Mouse (Mus musculus): ENCODE results near the gene Kcnk7. TPM values are rescaled to one million over a fixed set of nuclear protein-coding genes. Genes with fewer than 3 reads are reported as not detected.

Gene Kcnk7
- polyA plus RNA-seq, 1 experiment from 2014 or later, result 0.19 TPM

DNA sequence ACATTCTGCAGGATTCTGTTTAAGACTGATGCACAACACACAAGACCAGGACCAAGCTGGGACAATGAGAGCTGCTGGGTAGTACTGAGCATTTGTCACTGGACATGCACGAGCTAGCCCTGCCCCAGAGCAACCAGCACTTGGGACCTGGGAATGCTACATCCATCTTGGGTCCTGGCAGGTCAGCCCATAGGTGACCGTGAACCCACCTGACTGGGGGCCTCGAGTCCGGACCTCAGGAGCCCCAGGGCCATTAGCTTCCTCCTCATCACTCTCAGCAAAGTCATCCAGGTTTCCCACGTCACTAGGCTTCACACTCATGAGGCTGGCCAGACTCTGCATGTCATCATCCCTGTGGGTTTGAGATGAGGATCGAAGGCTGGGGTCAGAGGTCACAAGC is 17.1 kb downstream of the Kcnk7 start:
- H3K9me3 ChIP-seq, result no peaks in the 10 kb centered on the region
- peaks cover 38% of the 10 kb centered on the region for H3K4me1 ChIP-seq
- H3K27ac ChIP-seq (replicated peaks), result no peak overlapping the region
- WGBS, result 91% methylated on average over 6 of the region's 6 CpGs
- no peak for DNase-seq (ENCODE audit: low spot score)
- H3K36me3 ChIP-seq (replicated peaks), result peaks cover 95% of the 10 kb centered on the region
- H3K27me3 ChIP-seq (replicated peaks; ENCODE audit: low read depth, poor library complexity, severe bottlenecking), result peaks cover 12% of the 10 kb centered on the region
- no peak overlapping the region for H3K4me3 ChIP-seq

DNA sequence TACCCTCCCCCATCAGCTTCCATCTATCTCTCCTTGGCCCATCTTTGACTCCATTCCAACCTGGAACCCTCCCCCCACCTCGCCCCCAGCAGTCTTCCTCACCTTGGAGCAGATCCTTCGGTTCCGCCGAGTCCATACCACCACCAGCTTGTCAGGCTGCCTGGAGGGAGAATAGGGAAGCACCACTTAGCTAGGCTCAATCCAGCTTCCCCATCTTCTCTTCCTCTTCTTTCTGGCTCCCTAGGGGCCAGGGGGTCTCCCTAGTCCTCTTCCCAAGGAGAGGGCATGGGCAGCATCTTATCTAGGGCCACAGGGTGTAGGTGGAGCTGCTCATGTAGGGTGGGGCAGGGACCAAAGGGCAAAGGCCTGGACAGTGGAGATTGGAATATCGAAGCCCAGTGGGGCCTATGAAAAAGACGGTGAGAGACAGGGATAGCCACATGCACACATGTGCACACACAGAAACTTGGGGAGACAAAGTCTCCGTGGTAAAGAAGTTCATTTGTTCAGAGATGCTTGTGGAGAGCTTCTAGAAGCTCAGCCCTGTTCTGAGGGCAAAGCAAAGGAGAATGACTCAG is 18.8 kb downstream of the Kcnk7 start:
- peak overlapping the region; percentile 16; the same call in 1 of the 2 replicates for H3K4me3 ChIP-seq
- H3K9me3 ChIP-seq, result no peaks in the 10 kb centered on the region
- peaks cover 42% of the 10 kb centered on the region for H3K4me1 ChIP-seq
- peaks cover 8% of the 10 kb centered on the region for H3K27me3 ChIP-seq (replicated peaks; ENCODE audit: low read depth, poor library complexity, severe bottlenecking)
- WGBS, result 90% methylated on average over 7 of the region's 7 CpGs
- no peak for DNase-seq (ENCODE audit: low spot score)
- H3K36me3 ChIP-seq (replicated peaks), result peaks cover 91% of the 10 kb centered on the region
- H3K27ac ChIP-seq (replicated peaks), result no peak overlapping the region

DNA sequence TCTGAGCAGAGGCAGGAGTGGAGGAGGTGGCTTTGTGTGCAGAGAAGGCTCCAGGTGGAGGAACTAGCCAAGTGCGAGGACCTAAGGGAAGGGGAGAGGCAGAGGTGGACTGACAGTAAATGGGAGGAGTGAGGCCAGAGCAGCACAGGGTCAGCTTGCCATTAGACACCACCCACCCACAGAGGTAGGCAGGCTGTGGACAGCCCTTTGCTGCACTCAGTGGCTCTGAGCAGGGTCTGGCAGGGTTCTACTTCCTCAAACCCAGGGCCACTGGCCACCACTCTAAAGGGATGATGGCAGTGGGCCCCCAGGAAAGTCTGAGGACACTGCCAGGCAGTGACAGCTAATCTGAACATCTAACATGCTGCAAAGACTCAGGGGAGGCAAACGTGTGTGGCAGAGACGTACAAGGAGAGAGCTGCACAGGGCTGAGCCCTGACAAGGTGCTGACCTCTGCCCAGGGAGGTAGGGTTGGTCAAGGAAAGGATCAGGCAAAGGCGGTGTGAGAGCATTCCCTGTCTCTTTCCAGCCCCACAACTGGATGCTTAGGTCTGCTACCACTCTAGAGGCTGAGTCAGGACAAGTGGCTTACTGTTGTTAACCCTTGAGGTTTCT is 19.9 kb downstream of the Kcnk7 start:
- H3K36me3 ChIP-seq (replicated peaks), result peaks cover 80% of the 10 kb centered on the region
- H3K9me3 ChIP-seq, result no peaks in the 10 kb centered on the region
- peaks cover 8% of the 10 kb centered on the region for H3K27me3 ChIP-seq (replicated peaks; ENCODE audit: low read depth, poor library complexity, severe bottlenecking)
- H3K4me1 ChIP-seq, result peaks cover 51% of the 10 kb centered on the region
- H3K4me3 ChIP-seq, result peak overlapping the region; percentile 97; the same call in 1 of the 2 replicates
- peak overlapping the region; percentile 75 for H3K27ac ChIP-seq (replicated peaks)
- WGBS, result 73% methylated on average over 4 of the region's 4 CpGs
- DNase-seq (ENCODE audit: low spot score), result no peak

DNA sequence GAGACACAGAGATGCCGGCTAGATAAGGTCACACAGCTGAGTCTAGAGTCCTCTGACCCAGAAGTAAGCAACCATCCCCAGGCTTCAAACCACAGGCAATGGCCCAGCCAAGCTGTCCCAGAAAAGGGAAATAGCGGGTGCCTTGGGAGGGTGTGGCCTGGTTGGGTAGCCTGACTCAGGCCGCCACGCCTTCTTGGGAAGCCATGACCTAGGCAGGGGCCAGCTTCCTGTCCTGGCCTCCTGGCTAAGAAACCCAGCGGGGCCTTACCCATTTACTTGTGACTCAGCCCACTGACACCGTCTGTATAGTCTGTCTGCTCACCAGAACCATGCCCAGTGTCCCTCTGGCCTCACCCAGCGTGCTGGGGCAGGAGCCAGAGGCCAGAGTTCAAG is 20.4 kb downstream of the Kcnk7 start:
- peaks cover 75% of the 10 kb centered on the region for H3K36me3 ChIP-seq (replicated peaks)
- H3K27me3 ChIP-seq (replicated peaks; ENCODE audit: low read depth, poor library complexity, severe bottlenecking), result peaks cover 8% of the 10 kb centered on the region
- peak overlapping the region; percentile 97 for H3K4me3 ChIP-seq
- 76% methylated on average over 7 of the region's 7 CpGs for WGBS
- H3K27ac ChIP-seq (replicated peaks), result peak overlapping the region; percentile 75; the same call in 1 of the 2 replicates
- no peaks in the 10 kb centered on the region for H3K9me3 ChIP-seq
- peaks cover 52% of the 10 kb centered on the region for H3K4me1 ChIP-seq
- no peak for DNase-seq (ENCODE audit: low spot score)

DNA sequence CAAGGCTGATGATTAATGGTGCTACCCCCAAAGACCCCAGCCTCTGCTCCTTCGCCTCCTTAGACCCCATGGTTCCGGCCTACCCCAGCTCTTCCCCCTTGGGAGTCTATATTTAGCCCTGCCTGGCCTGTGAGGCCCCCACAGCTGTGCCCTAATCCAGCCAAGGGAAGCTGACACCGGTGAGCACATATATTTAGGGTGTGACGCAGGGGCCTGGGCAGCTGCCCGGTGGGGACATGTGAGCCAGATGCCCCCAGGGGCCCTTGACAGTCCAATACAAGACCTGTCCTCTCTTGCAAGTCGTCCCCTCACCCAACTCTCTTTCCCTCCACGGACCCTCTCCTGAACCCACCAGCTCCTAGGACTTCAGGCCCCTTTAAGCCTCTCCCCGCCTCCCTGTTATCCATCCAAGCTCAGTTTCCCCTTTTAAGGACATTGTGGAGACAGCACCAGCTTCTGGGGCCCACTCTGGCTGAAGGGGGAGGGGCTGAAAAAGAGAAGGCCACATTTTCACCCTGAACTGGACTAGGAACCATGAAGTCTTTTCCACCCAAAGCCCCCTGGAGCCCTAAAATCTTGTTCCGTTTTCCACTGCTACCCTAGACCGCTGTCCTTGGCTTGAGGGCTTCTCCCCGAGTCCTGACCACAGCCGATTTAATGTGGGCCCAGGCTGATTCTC is 21.0 kb downstream of the Kcnk7 start:
- H3K4me3 ChIP-seq, result peak overlapping the region; percentile 97
- DNase-seq (ENCODE audit: low spot score), result no peak
- H3K36me3 ChIP-seq (replicated peaks), result peaks cover 70% of the 10 kb centered on the region
- H3K4me1 ChIP-seq, result peaks cover 58% of the 10 kb centered on the region
- 81% methylated on average over 12 of the region's 12 CpGs for WGBS
- peaks cover 8% of the 10 kb centered on the region for H3K27me3 ChIP-seq (replicated peaks; ENCODE audit: low read depth, poor library complexity, severe bottlenecking)
- H3K9me3 ChIP-seq, result no peaks in the 10 kb centered on the region
- peak overlapping the region; percentile 75; the same call in 1 of the 2 replicates for H3K27ac ChIP-seq (replicated peaks)

DNA sequence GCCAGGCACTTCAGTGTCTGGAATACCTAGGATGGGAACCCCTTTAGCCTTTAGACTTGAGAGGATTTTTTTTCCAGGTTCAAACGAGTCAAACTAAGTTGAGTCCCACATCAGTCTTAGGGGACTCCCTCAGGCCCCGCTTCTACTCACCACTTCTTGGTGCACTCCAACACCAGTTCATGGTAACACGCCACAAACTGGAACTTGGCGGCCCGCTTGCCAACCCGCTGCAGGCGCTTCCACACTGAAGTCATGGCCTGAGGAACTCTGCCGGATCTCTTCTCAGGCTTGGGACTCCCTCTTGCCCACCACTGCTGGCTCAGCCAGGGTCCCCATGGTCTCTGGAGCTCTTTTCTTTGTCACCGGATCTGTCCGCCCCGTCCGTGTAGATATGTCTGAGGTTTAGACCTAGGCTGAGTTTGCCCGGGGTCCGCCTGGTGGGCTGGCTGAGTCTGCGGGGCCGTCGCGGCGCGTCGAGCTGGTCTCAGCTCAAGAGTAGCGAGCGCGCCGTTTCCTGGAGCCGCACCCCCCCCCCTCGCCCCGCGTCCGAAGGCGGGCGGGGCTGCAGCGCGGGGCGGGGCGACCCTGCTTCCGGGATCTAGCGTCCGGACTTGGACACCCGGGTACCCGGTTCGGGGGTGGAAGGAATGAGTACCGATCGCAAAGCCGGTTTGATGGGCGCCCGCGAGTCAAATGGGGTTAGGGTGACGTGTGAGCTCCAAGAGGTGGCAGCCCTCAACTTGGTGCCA is 21.8 kb downstream of the Kcnk7 start, which contains the start of gene Ehbp1l1:
Gene Ehbp1l1 (minus strand): TSS at position 551 of the 749 bp plus-strand sequence.
- Histone ChIP-seq H3K4me3 (peak within 1 kb of the TSS; percentile 97), H3K4me1 (peaks cover 66% of the 10 kb centered on the region), H3K9me3 (no peaks in the 10 kb centered on the region), H3K27ac (replicated peaks) (peak within 1 kb of the TSS; percentile 75), H3K27me3 (replicated peaks; ENCODE audit: low read depth, poor library complexity, severe bottlenecking) (peaks cover 8% of the 10 kb centered on the region), H3K36me3 (replicated peaks) (peaks cover 68% of the 10 kb centered on the region)
- 10% methylated on average over 49 of the region's 49 CpGs for WGBS
- peak; percentile 69 for DNase-seq (ENCODE audit: low spot score)

DNA sequence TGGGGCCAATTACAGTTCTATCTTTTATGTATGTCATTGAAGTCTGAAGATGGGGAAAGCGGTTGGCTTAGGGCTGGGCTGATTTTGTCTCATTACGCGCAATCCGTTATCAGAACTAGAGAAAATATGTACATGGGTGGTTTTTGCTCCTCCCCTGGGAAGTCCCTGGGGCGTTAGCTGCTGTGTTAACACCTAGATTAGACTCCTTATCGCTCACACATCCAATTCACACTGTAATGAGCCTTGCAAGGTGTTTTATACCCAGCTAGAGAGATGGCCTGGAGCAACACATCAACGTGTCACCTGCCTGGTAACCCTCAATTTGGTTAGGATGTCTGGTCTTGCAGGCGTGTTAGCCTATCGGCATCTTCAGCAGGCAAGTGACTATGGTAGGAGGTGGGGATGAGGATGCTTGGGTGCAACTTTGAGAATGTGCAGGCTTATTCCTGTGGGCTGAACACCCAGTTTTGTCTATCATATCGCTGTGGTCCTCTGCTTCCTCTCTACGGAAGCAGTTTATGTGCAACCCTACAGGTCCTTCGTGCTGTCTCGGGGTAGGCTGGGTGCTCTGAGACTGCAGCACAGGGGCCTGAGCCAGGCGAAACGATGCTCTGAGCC is 22.9 kb downstream of the Kcnk7 start:
- 81% methylated on average over 15 of the region's 15 CpGs for WGBS
- Histone ChIP-seq H3K36me3 (replicated peaks) (peaks cover 57% of the 10 kb centered on the region), H3K4me3 (peak overlapping the region; percentile 97), H3K27ac (replicated peaks) (0 out of 2 replicates have a peak overlapping the region, but pooled peaks have one; percentile 31), H3K27me3 (replicated peaks; ENCODE audit: low read depth, poor library complexity, severe bottlenecking) (peaks cover 8% of the 10 kb centered on the region), H3K4me1 (peaks cover 74% of the 10 kb centered on the region), H3K9me3 (no peaks in the 10 kb centered on the region)
- DNase-seq (ENCODE audit: low spot score), result no peak

DNA sequence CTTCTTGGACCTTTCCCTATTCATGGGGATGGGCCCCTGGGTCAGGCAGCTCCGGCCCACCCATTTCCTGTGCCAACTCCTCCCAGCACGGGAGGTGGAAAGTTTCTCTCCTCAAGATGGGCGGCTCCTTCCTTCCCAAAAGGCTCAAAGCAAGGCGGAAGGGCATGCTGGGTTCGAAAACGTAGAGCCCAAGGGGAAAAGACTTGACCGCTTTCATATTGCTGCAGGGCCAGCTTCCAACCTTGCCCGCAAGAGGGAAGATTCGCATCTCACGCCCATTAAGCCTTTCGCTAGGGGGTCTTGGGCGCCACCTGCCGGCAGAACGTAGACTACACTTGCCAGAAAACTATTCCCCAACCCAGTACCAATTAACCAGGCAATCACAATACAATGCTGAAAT is 23.5 kb downstream of the Kcnk7 start:
- Histone ChIP-seq H3K4me3 (peak overlapping the region; percentile 97), H3K27ac (replicated peaks) (peak overlapping the region; percentile 31; the same call in 1 of the 2 replicates), H3K9me3 (no peaks in the 10 kb centered on the region), H3K27me3 (replicated peaks; ENCODE audit: low read depth, poor library complexity, severe bottlenecking) (peaks cover 8% of the 10 kb centered on the region), H3K36me3 (replicated peaks) (peaks cover 50% of the 10 kb centered on the region), H3K4me1 (peaks cover 75% of the 10 kb centered on the region)
- 5% methylated on average over 14 of the region's 14 CpGs for WGBS
- peak; percentile 90 for DNase-seq (ENCODE audit: low spot score)

DNA sequence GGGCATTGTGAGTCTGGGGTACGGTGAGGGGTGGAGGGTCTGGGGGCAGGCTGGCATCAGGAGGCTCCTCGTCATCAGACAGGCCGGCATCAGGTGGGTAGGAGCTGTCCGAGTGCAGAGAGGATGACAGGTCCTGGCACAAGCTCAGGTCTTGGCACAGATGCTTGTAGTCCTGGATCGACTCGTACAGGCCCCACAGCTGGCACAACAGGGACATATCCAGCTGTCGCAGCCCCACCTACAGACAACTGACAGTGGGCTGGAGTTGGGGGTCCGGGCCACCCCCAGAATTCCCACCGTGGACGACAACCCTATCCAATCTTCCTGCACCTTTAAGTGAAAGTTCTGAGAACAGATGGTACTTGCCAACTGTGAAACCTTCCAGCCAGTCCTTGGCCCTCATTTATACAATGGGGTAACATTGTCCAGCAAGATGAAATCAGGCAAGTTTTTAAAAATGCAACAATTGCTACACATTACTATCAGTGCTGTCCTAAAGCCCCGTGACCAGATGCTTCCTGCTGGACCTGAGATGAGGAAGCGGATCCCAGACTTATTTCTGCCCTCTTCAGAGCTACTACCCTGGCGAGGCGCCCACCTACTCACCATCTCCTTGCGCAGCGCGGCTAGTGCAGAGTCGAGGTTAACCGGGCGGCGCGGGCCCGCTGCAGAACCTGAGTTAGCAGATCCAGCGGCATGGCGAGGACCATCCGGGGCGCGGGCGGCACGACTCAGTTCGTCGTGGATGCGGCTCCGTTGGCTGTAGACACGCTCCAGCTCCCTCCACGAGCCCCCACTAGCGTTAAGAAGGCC is 24.7 kb downstream of the Kcnk7 start:
- Histone ChIP-seq H3K27me3 (replicated peaks; ENCODE audit: low read depth, poor library complexity, severe bottlenecking) (peaks cover 8% of the 10 kb centered on the region), H3K4me3 (peak overlapping the region; percentile 97), H3K36me3 (replicated peaks) (peaks cover 39% of the 10 kb centered on the region), H3K27ac (replicated peaks) (peak overlapping the region; percentile 99), H3K9me3 (no peaks in the 10 kb centered on the region), H3K4me1 (peaks cover 74% of the 10 kb centered on the region)
- 11% methylated on average over 37 of the region's 37 CpGs for WGBS
- no peak for DNase-seq (ENCODE audit: low spot score)

DNA sequence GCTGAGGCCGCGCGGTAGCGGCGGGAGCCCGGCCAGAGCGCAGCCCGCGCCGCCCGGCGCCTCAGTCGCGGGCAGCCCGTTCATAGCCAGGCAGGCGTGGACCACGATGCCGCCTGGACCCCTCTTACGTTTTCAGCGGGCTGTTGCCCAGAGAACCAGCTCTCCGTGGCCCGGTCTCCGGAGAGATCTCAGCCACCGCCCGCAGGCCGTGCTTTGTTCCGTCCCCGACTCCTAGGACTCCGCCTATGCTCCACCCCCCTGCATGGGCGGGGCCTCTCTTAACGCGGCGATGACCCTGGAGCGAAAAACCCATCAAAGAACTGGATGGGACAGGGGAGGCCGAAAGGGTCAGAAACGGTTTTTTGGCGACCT is 25.3 kb downstream of the Kcnk7 start, which contains the start of gene Fam89b:
Gene Fam89b (minus strand): TSS at position 210 of the 372 bp plus-strand sequence.
- under 1% methylated on average over 37 of the region's 37 CpGs for WGBS
- no peaks in the 10 kb centered on the region for H3K9me3 ChIP-seq
- H3K4me3 ChIP-seq, result peak within 1 kb of the TSS; percentile 97
- peak; percentile 92 for DNase-seq (ENCODE audit: low spot score)
- H3K36me3 ChIP-seq (replicated peaks), result peaks cover 33% of the 10 kb centered on the region
- peak within 1 kb of the TSS; percentile 99 for H3K27ac ChIP-seq (replicated peaks)
- H3K4me1 ChIP-seq, result peaks cover 68% of the 10 kb centered on the region
- peaks cover 12% of the 10 kb centered on the region for H3K27me3 ChIP-seq (replicated peaks; ENCODE audit: low read depth, poor library complexity, severe bottlenecking)

Measured in embryonic facial prominence, embryonic 10.5 days (tissue).